Mouse (Mus musculus) CD8-positive naive resting alpha-beta T cell, adult 57 days (primary cell): Measurements from ENCODE around the gene Sema3d. TPM values are rescaled to one million over a fixed set of nuclear protein-coding genes. Genes with fewer than 3 reads are reported as not detected.

ENCODE experiments used
- total RNA-seq: library from RNA; stranded (reverse); gene quantifications from one replicate; pipeline ENCODE4 v1.2.4, GENCODE M21; 2023

Sema3d gene
- 0.09 TPM for total RNA-seq

GRCm38 (mm10) chr5:12383133-12383959, at the start of gene Sema3d:
Gene Sema3d (plus strand): TSS chr5:12383385.

